Mouse (Mus musculus): ENCODE measurements around the gene Gsx1. TPM values are rescaled to one million over a fixed set of nuclear protein-coding genes. Genes with fewer than 3 reads are reported as not detected.

Gene Gsx1
- polyA plus RNA-seq, 1 experiment = not detected

GRCm38 (mm10) chr5:147191801-147192575, 3.5 kb downstream of the Gsx1 start:
- Histone ChIP-seq H3K27ac (ENCODE audit: insufficient read depth, low read depth, low read length) (no peak overlapping the region), H3K4me1 (ENCODE audit: control insufficient read depth, insufficient read depth, low read length) (no peaks in the 10 kb centered on the region; the same call in none of the 2 replicates), H3K4me3 (ENCODE audit: insufficient read depth, low read length) (no peak overlapping the region)
- TF ChIP-seq POLR2A (IDR thresholded peaks at IDR 0.05; ENCODE audit: borderline replicate concordance, low read depth, low read length) (no peak), CTCF (IDR thresholded peaks at IDR 0.05; ENCODE audit: low read depth, low read length) (no peak)

- no peak overlapping the region for H3K27ac ChIP-seq (ENCODE audit: insufficient read depth, low read depth, low read length)
- TF ChIP-seq POLR2A (IDR thresholded peaks at IDR 0.05; ENCODE audit: borderline replicate concordance, low read depth, low read length) (no peak), CTCF (IDR thresholded peaks at IDR 0.05; ENCODE audit: low read depth, low read length) (no peak)
- H3K4me1 ChIP-seq (ENCODE audit: control insufficient read depth, insufficient read depth, low read length) = no peaks in the 10 kb centered on the region; the same call in 1 of the 2 replicates
- H3K4me3 ChIP-seq (ENCODE audit: insufficient read depth, low read length) = no peak overlapping the region
Measured at GRCm38 (mm10) chr5:147192576-147192960, 4.1 kb downstream of the Gsx1 start.

GRCm38 (mm10) chr5:147204905-147205304, 16.4 kb downstream of the Gsx1 start:
- Histone ChIP-seq H3K4me3 (ENCODE audit: insufficient read depth, low read length) (no peak overlapping the region), H3K4me1 (ENCODE audit: control insufficient read depth, insufficient read depth, low read length) (no peaks in the 10 kb centered on the region), H3K27ac (ENCODE audit: insufficient read depth, low read depth, low read length) (no peak overlapping the region)
- TF ChIP-seq CTCF (IDR thresholded peaks at IDR 0.05; ENCODE audit: low read depth, low read length) (no peak), POLR2A (IDR thresholded peaks at IDR 0.05; ENCODE audit: borderline replicate concordance, low read depth, low read length) (no peak)

GRCm38 (mm10) chr5:147207852-147208251, 19.4 kb downstream of the Gsx1 start:
- no peak overlapping the region for H3K27ac ChIP-seq (ENCODE audit: insufficient read depth, low read depth, low read length)
- no peak for TF ChIP-seq CTCF (IDR thresholded peaks at IDR 0.05; ENCODE audit: low read depth, low read length)
- TF ChIP-seq POLR2A (IDR thresholded peaks at IDR 0.05; ENCODE audit: borderline replicate concordance, low read depth, low read length) = no peak
- H3K4me1 ChIP-seq (ENCODE audit: control insufficient read depth, insufficient read depth, low read length) = no peaks in the 10 kb centered on the region
- no peak overlapping the region for H3K4me3 ChIP-seq (ENCODE audit: insufficient read depth, low read length)

GRCm38 (mm10) chr5:147208471-147208870, 20.0 kb downstream of the Gsx1 start:
- TF ChIP-seq POLR2A (IDR thresholded peaks at IDR 0.05; ENCODE audit: borderline replicate concordance, low read depth, low read length) (no peak), CTCF (IDR thresholded peaks at IDR 0.05; ENCODE audit: low read depth, low read length) (no peak)
- H3K4me1 ChIP-seq (ENCODE audit: control insufficient read depth, insufficient read depth, low read length) = no peaks in the 10 kb centered on the region
- H3K27ac ChIP-seq (ENCODE audit: insufficient read depth, low read depth, low read length) = no peak overlapping the region
- no peak overlapping the region for H3K4me3 ChIP-seq (ENCODE audit: insufficient read depth, low read length)

GRCm38 (mm10) chr5:147227354-147228112, 39.0 kb downstream of the Gsx1 start:
- peak; percentile 77 for TF ChIP-seq CTCF (IDR thresholded peaks at IDR 0.05; ENCODE audit: low read depth, low read length)
- TF ChIP-seq POLR2A (IDR thresholded peaks at IDR 0.05; ENCODE audit: borderline replicate concordance, low read depth, low read length) = no peak
- Histone ChIP-seq H3K4me3 (ENCODE audit: insufficient read depth, low read length) (no peak overlapping the region), H3K4me1 (ENCODE audit: control insufficient read depth, insufficient read depth, low read length) (no peaks in the 10 kb centered on the region), H3K27ac (ENCODE audit: insufficient read depth, low read depth, low read length) (no peak overlapping the region)

- no peak overlapping the region for H3K27ac ChIP-seq (ENCODE audit: insufficient read depth, low read depth, low read length)
- TF ChIP-seq POLR2A (IDR thresholded peaks at IDR 0.05; ENCODE audit: borderline replicate concordance, low read depth, low read length) = no peak
- TF ChIP-seq CTCF (IDR thresholded peaks at IDR 0.05; ENCODE audit: low read depth, low read length) = no peak
- H3K4me3 ChIP-seq (ENCODE audit: insufficient read depth, low read length) = no peak overlapping the region
- H3K4me1 ChIP-seq (ENCODE audit: control insufficient read depth, insufficient read depth, low read length) = no peaks in the 10 kb centered on the region
Measured at GRCm38 (mm10) chr5:147235406-147236309, 47.2 kb downstream of the Gsx1 start.

Other genes starting within 250 kb of the Gsx1 start
- gene Gtf3a, start 240.0 kb upstream of the Gsx1 start, polyA plus RNA-seq (2012; ENCODE audit: insufficient read depth, insufficient read length, missing spikeins) = 37.0 and 40.8 TPM in 2 replicates
- 15.5 and 19.6 TPM in 2 replicates for gene Mtif3, start 224.9 kb upstream of the Gsx1 start, polyA plus RNA-seq (2012; ENCODE audit: insufficient read depth, insufficient read length, missing spikeins)
- gene Lnx2, start 112.1 kb upstream of the Gsx1 start, polyA plus RNA-seq (2012; ENCODE audit: insufficient read depth, insufficient read length, missing spikeins) = 4.0 and 7.4 TPM in 2 replicates
- 120 and 135 TPM in 2 replicates for gene Polr1d, start 111.6 kb upstream of the Gsx1 start, polyA plus RNA-seq (2012; ENCODE audit: insufficient read depth, insufficient read length, missing spikeins)
- not detected in 2 replicates for gene Pdx1, start 81.3 kb downstream of the Gsx1 start, polyA plus RNA-seq (2012; ENCODE audit: insufficient read depth, insufficient read length, missing spikeins)
- not detected in 2 replicates for gene Cdx2, start 118.6 kb downstream of the Gsx1 start, polyA plus RNA-seq (2012; ENCODE audit: insufficient read depth, insufficient read length, missing spikeins)
- gene Urad, start 133.7 kb downstream of the Gsx1 start, polyA plus RNA-seq (2012; ENCODE audit: insufficient read depth, insufficient read length, missing spikeins) = not detected in 2 replicates
- gene Flt3, start 211.8 kb downstream of the Gsx1 start, polyA plus RNA-seq (2012; ENCODE audit: insufficient read depth, insufficient read length, missing spikeins) = not detected in 2 replicates
- 150 TPM in 2 replicates for gene Pan3, start 241.5 kb downstream of the Gsx1 start, polyA plus RNA-seq (2012; ENCODE audit: insufficient read depth, insufficient read length, missing spikeins)

Measured in bone marrow macrophage, adult 2 months (primary cell).